ENCODE assay signal across 8 mouse cellular contexts in the genomic region with DNA sequence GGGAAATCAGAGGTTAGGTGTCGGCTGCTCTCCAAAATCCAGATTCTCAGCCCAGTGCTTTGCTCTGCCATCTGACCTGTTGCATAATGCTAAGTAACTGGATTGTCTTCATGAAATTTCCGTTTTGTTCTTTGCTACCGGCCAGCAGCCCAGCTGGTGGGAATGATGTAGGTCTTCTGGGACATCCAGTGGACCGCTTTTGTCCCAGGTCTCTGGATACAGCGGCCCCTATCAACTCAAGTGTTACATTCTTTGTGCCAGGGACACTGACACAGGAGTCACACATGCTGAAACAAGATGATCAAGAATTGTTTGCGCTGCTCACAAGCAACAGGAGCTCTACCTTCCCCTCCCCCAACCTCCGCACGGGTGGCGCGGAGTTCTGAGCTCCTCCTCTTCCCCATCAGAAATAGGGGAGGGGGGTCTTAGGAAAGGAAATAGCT. TPM values are rescaled to one million over a fixed set of nuclear protein-coding genes. Genes with fewer than 3 reads are reported as not detected.
DNase-seq lines count a peak whose midpoint lies in the region; ATAC-seq lines count a peak whose summit lies in the region.

No protein-coding gene starts in this region.

- no peaks in the 10 kb centered on the region for H3K9me3 ChIP-seq in intestine, embryonic 15.5 days
- H3K9me3 ChIP-seq in midbrain, embryonic 12.5 days: no peaks in the 10 kb centered on the region

- no peak for ATAC-seq in intestine, embryonic 15.5 days
- ATAC-seq in midbrain, embryonic 12.5 days (ENCODE audit: low FRiP score, low read depth): no peak; the same call in 1 of the 2 replicates
- no peak for ATAC-seq in activated CD4-positive, CD25-positive, alpha-beta regulatory T cell, adult 4 months

- H3K4me3 ChIP-seq in intestine, embryonic 15.5 days (replicated peaks): peak overlapping the region; percentile 58
- peak overlapping the region; percentile 48 for H3K4me3 ChIP-seq in midbrain, embryonic 12.5 days

- H3K4me1 ChIP-seq in intestine, embryonic 15.5 days (replicated peaks): peaks cover 27% of the 10 kb centered on the region
- H3K4me1 ChIP-seq in midbrain, embryonic 12.5 days: peaks cover 29% of the 10 kb centered on the region

- DNase-seq in urinary bladder, postnatal 25 days (ENCODE audit: low spot score): peak; percentile 14
- DNase-seq in urinary bladder, adult 2 months (ENCODE audit: low spot score): no peak
- peak; percentile 35 to 42 for DNase-seq in gastrocnemius, postnatal 36 days
- DNase-seq in Muller cell, postnatal 12 days (ENCODE audit: inconsistent ontology term): no peak
- DNase-seq in right cerebral cortex, postnatal 4 days: no peak

- peak overlapping the region; percentile 59 for H3K9ac ChIP-seq in intestine, embryonic 15.5 days
- peak overlapping the region; percentile 68; the same call in 1 of the 2 replicates for H3K9ac ChIP-seq in midbrain, embryonic 12.5 days (replicated peaks)

- H3K27me3 ChIP-seq in intestine, embryonic 15.5 days (replicated peaks): 0 out of 2 replicates have a peak, but pooled peaks cover 7% of the 10 kb centered on the region
- H3K27me3 ChIP-seq in midbrain, embryonic 12.5 days: peaks cover 8% of the 10 kb centered on the region; the same call in 1 of the 2 replicates

- 15% methylated on average over 10 of the region's 10 CpGs for WGBS in intestine, embryonic 15.5 days
- 1% methylated on average over 10 of the region's 10 CpGs for WGBS in midbrain, embryonic 12.5 days

- H3K27ac ChIP-seq in intestine, embryonic 15.5 days: peak overlapping the region; percentile 90
- peak overlapping the region; percentile 82 for H3K27ac ChIP-seq in midbrain, embryonic 12.5 days (replicated peaks)

- peak overlapping the region; percentile 79 for H3K4me2 ChIP-seq in intestine, embryonic 15.5 days (replicated peaks)
- H3K4me2 ChIP-seq in midbrain, embryonic 12.5 days (replicated peaks): peak overlapping the region; percentile 81

- intact Hi-C loops in gastrocnemius, postnatal 36 days (cut with DNase I): no loop called here

- no peaks in the 10 kb centered on the region for H3K36me3 ChIP-seq in intestine, embryonic 15.5 days
- H3K36me3 ChIP-seq in midbrain, embryonic 12.5 days: peaks cover 11% of the 10 kb centered on the region; the same call in 1 of the 2 replicates

RNA-seq across cellular contexts. Expression of a gene that starts 0.7 kb away (rescaled TPM):
- polyA plus RNA-seq in urinary bladder, adult 2 months (2012; rRNA removed): 24.4 and 32.4 TPM in 2 replicates
- total RNA-seq in gastrocnemius, postnatal 36 days (2021): 10 to 100 TPM; 12.9 to 16.0 TPM
- polyA plus RNA-seq in intestine, embryonic 15.5 days (2015; fragmentation: Nextera tagmentation; extraction: Ambion mirVana): 9.1 and 9.9 TPM in 2 replicates
- polyA plus RNA-seq in midbrain, embryonic 12.5 days (2016; fragmentation: Nextera tagmentation; extraction: Ambion mirVana): 15.1 and 18.7 TPM in 2 replicates
- not detected for polyA plus RNA-seq in activated CD4-positive, CD25-positive, alpha-beta regulatory T cell, adult 4 months (2017; shearing (Covaris generic))

Comparison
In these comparisons a context has a peak if more than half of its experiments do, and no peak if none do; other contexts are left out.
1. DNase-seq: peak in urinary bladder, postnatal 25 days (single experiment) and gastrocnemius, postnatal 36 days (2 of 2); none in urinary bladder, adult 2 months (single experiment), Muller cell, postnatal 12 days (single experiment) and right cerebral cortex, postnatal 4 days (single experiment).
2. RNA of a gene that starts 0.7 kb away (polyA plus RNA-seq): 24.4 to 32.4 TPM in urinary bladder, adult 2 months, 15.1 to 18.7 TPM in midbrain, embryonic 12.5 days and 9.1 to 9.9 TPM in intestine, embryonic 15.5 days; not detected in activated CD4-positive, CD25-positive, alpha-beta regulatory T cell, adult 4 months; every median in the first group is over 10 times any median in the second.